Mouse (Mus musculus) testis, adult 2 months (tissue): ENCODE results near the gene Prss43.

Source experiments
- CTCF ChIP-seq: fragments of 200-500 bp; IDR thresholded peaks from 2 replicates; pipeline ENCODE4 v1.5.1; 2012; ENCODE audit warnings: low read depth, mild to moderate bottlenecking, inconsistent platforms, low read length, moderate library complexity; ENCODE audit not compliant: control insufficient read depth, insufficient read depth, insufficient replicate concordance
- POLR2A ChIP-seq: fragments of 200-500 bp; IDR thresholded peaks from 2 replicates; pipeline ENCODE4 v1.6.1; 2012; ENCODE audit warnings: low read depth, mild to moderate bottlenecking, inconsistent platforms, low read length, moderate library complexity; ENCODE audit not compliant: control insufficient read depth

- TF ChIP-seq POLR2A (no peak), CTCF (no peak)
Observed at GRCm38 (mm10) chr9:110779242-110779913, 47.1 kb upstream of the Prss43 start.
